Mouse (Mus musculus) megakaryocyte-erythroid progenitor cell, adult 5-6 weeks (primary cell): Measurements from ENCODE around the gene Gm128. TPM values are rescaled to one million over a fixed set of nuclear protein-coding genes. Genes with fewer than 3 reads are reported as not detected.

Experiments
- ATAC-seq: replicated peaks from 2 replicates; pipeline ENCODE4 v1.8.0; 2016; ENCODE audit warnings: mild to moderate bottlenecking, inconsistent platforms; ENCODE audit not compliant: severe bottlenecking, poor library complexity, low FRiP score, low TSS enrichment
- total RNA-seq, 2 experiments: library from RNA; stranded (forward) in 1 of 2; stranded (reverse) in 1 of 2; fragments of 200-1000, 215-1000 nt in 1 of 2; fragments of >200 nt in 1 of 2; fragmentation: Nextera tagmentation in 1 of 2; gene quantifications; 2 replicates each; pipeline ENCODE4 v1.2.3; 2014 to 2017

Gm128 gene
- total RNA-seq, 2 experiments from 2014 or later = 2.5 TPM; not detected in 1

GRCm38 (mm10) chr3:95235386-95236301, 5.8 kb downstream of the Gm128 start:
- ATAC-seq = no peak

DNA sequence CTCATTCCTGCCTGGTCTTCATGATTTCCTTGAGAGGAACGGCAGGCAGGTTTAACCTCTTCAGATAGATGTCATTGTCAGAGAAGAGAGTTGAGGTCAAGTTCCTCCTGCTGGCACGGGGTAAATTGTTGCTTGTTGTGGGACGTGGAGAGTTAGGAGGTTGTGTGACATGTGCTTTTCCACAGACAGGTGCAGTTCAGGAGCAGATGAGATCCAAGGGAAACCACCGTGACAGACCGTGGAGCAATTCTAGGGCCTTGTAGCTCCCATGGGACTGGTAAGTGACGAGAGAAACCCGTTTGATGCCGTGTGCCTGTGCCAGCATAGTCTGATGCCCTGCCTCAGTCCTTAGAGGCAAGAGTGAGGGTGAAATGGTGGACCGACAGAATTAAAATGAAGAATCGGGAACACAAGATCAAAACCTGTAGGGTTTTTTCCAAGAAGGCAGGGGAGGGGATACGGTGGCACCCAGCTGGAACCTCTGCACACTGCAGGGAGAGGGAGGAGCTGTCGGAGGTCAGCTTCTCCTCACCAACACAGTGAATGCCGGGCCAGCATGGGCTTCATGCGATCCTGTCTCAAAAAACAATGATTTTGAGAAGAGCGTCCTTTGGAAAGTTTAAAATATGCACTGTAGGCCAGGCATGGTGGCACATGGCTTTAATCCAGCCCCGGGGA, 8.0 kb downstream of the Gm128 start:
- no peak for ATAC-seq

DNA sequence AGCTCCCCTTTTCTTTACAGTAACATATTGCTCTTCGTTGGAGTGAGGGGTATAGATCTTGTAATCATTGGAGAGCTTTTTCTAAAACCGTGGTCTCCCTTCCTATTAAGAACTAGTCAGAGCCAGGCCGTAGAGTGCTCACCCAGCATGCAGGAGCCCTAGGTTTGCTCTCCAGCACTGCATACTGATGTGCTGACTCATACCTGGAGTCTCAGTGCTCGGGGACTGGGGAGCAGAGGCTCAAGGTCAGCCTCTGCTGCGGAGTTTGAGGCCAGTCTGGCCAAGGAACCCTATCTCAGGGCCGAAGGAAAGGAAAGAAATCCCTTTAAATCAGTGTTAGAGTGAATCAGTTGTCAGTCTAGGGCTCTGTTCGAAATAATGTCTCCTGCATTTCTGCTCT, 8.6 kb downstream of the Gm128 start:
- no peak for ATAC-seq

- 0 out of 2 replicates have a peak, but pooled peaks have one; percentile 17 for ATAC-seq
These were observed 9.8 kb downstream of the Gm128 start, which contains the start of gene Mllt11 for GRCm38 (mm10) chr3:95231298-95232221. Gene Mllt11 (minus strand): TSS chr3:95232171.

- peak; percentile 20; the same call in 1 of the 2 replicates for ATAC-seq
These were observed 10.7 kb downstream of the Gm128 start for GRCm38 (mm10) chr3:95230495-95231297.

DNA sequence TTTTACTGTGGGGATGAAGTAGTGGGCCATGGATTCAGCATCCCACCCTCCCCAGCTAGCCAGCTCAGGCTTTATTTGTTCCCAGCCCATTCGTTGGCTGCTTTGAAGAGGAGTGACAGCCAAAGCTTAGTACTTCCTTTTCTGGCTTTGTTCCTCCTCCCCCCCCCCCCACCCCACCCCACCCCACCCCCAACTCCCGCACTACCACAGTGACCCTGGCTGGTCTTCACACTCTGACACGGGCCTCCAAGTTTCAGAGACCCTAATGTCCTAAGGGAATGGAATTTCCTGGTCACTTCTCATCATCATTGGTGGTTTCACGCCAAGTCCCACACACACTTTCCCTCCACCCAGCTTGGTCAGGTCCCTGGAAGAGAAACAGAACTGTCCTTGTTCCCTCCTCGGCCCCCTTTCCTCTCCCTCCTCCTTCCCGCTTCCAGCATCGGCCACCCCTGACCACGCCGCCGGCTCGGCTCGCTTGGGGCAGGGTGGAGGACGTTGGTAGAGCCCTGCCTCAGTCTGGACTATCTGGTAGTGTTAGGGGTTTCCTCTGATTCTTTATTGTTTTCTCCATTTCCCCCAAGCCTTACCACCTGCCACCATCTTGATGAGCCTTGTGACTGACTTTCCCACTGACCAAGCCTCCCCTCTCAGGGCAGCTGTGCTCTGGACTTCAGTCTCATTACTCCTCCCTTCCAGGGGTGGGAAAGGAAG, 11.5 kb downstream of the Gm128 start:
- ATAC-seq = no peak

- ATAC-seq = no peak; the same call in 1 of the 2 replicates
These were observed 12.3 kb downstream of the Gm128 start for GRCm38 (mm10) chr3:95228894-95229780.

DNA sequence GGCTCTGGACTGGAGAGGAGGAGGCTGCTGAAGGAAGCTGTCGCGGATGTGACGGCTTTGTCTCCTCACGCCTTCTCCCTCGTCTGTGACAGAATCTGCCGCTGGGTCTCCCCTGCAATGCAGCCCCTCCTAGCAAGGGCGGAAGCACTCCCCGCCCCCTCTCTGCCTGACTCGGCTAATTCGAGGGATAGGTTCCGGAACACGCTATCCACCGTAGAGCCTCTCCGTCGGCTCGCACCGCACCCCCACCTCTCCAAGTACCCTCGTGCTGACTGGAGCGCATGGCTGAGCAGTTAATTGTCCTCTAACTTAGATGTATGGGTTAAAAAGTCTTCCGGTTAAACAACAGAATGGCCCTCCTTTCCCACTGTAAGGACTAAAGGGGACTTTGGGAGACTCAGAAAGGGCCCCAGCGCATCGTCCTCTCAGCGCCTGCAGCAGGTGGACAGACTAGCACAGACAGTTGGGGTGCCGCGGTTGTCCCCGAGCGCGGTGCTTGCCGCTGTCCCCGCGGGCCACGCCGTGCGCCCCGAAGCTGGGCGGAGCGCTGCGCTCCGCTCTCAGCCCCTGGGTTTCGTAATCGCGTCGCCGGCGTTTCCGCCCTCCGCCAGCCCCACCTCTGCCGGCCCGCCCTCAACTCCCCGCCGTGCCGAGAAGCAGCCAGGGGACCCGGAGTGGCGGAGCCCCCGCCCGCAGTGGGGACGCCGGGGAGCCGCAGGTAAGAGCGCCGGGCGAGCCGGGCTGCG, 13.1 kb downstream of the Gm128 start, which contains the start of gene Cdc42se1:
Cdc42se1 (plus strand) TSS at position 585 of the 746 bp plus-strand sequence.
- ATAC-seq = peak; percentile 78

DNA sequence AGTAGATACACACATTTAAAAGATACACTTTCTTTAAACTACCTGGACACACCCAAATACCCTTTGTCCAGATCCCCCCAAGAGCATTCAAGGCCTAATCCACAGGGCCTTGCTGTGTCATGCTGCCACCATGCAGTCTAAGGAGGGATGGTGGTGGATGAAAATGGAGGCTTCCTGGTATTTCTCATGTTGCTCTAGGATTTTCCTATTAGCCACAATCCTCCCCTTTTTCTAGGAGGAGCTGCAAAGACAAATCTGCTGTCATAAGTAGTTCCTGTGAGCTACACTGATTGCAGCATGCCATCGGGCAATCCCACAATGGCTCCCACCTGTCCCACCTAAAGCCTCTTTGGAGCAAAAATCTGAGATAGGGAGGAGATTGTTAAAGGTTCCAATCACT, 14.2 kb downstream of the Gm128 start:
- ATAC-seq = no peak

GRCm38 (mm10) chr3:95224295-95224694, 17.1 kb downstream of the Gm128 start:
- ATAC-seq = no peak

DNA sequence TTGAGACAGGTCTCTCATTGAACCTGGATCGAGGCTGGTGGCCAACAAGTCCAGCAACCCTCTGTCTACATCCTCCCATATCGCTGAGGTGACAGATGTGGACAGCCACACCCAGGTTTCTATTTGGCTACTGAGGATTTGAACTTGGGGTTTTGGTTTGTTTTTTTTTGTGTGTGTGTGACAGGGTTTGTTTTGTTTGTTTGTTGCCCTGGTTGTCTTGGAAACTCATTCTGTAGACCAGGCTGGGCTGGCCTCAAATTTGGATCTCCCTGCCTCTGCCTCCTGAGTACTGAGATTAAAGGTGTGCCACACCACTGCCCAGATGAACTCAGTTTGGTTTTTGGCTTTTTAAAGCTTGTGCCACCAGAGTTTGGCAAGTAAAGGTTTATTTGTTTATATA, 18.4 kb downstream of the Gm128 start:
- ATAC-seq = 0 out of 2 replicates have a peak, but pooled peaks have one; percentile 22

DNA sequence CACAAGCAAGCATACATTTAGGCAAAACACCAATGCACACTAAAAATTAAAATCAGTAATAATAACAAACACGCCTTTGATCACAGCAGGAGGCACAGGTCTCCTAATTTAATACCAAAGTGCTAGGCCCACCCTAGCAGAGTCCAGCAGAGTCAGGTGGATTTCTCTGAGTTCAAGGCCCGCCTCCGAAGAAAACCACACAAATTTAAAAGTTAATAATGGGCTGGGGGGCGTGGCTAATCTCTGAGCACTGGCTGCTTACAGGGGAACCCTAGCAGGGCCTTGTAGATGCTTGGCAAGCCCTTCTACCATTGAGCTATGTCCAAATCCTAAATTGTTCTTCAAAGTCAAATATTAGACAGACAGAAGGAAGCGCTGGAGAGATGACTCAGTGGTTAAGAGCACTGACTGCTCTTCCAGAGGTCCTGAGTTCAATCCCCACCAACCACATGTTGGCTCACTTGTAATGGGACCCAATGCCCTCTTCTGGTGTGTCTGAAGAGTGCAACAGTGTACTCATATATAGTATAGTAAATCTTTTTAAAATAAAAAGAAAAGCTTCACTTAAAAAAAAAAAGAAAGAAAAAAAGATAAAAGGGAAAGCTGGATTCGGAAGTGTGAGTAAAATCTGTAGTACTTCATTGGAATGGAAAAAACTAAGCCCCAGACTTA, 22.8 kb downstream of the Gm128 start:
- ATAC-seq = peak; percentile 31; the same call in 1 of the 2 replicates

- peak; percentile 89 for ATAC-seq
These were observed 23.9 kb downstream of the Gm128 start, which contains the start of gene Gabpb2 for GRCm38 (mm10) chr3:95217255-95218134. Gene Gabpb2 (minus strand): TSS chr3:95217916.

DNA sequence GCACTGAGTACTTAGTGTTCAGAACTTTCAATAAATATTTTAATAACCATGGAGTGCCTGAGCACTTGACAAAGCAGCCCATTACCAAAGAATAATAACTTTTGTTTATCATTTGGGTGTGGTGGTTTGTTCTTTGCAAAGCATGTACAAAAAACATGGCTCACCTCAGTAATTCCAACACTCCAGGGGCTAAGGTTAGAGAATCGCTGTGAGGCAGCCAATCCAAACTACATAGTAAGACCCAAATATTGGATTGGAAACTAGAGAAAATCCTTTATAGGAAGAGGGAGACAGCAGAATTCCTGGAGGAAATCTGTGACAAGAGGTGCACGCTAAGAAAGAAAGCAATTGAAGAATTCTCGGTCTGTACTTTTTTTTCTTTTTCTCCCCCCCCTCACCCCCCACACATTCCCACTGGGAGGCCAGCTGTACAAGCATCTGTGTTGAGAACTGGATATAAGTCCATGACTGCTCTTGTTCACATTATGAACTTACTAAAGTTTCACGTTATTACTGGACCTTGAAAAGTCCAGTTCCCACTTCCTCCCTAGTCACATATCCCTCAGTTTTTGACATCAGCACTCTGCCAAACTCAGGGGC, 24.6 kb downstream of the Gm128 start:
- no peak for ATAC-seq
